Mouse (Mus musculus) cerebellum, adult 18-20 months (tissue): ENCODE data around the gene Ino80.

Experiments used
- DNase-seq, 2 experiments: peaks; one replicate each; pipeline ENCODE4 v3.0.0; 2021

The Ino80 gene

DNA sequence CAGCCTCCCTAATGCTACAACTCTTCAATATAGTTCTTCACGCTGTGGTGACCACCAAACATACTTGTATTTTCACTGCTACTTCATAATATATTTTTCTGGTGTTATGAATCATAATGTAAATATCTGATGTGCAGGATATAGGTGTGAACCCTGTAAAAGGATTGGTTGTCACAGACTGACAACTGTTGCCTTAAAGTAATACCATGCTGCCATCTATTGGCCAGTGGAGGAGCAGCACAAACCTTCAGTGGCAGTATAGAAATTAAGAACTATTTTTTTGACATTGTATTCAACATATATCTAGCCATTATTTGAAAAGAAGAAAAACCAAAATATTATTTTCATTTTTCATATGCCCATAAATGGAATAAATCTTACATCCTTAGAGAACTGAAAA is 40.5 kb downstream of the Ino80 start:
- DNase-seq = peak; percentile 59 to 60

GRCm38 (mm10) chr2:119436467-119436866 is 41.0 kb downstream of the Ino80 start:
- DNase-seq = no peak

DNA sequence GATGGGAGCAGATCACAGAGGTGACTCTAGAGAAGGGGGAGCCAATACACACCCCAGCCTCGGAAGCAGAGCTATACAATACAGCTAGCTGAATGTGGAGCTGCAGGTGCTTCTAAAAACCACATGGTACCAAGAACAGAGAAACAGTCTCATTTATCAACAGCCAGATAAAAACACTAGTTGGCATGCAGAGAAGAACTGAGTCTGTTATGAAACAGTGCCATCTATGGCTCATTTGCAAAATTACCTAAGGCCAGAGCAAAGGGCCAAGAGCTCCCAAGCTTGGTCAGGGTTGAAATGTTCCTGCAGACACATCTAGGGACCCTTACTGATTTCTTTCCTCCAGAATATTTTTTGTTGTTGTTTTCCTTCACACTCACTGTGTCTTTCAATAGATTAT is 63.7 kb downstream of the Ino80 start:
- peak; percentile 49 to 50 for DNase-seq

- no peak for DNase-seq
These were observed 65.8 kb downstream of the Ino80 start for GRCm38 (mm10) chr2:119411674-119412073.

DNA sequence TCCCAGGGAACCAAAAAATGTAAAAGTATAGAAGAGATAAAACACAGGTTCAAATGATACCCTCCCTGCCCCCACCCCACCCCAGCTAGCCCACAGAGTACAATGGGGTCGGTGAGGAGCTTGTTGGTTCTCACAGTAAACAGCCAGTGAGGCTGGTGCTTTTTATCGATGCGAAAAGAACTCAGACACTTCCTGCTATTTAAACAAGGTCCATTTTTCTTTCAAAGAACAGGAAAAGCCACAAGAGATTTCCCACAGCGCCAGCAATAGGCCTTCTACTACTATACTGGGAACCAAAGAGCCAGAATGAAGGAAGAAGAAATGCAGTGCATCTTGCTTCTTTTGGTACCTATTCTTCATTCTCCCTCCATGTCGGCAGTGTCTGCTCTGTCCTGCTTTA is 66.5 kb downstream of the Ino80 start:
- DNase-seq = no peak

DNA sequence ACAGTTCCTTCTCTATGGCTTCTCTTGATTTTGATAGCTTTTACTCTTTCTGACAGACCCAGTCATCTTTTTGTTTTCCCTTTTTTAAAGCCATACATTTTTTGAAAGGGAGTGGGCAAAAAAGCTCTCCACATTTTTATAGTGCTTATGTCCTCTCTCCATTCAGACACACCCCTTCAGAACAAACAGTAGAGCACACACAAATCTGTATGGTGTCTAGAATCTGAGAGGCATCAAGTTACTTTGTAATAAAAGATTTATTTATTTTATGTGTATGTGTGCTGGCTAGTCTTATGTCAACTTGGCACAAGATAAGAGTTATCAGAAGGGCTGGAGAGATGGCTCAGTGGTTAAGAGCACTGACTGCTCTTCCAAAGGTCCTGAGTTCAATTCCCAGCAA is 68.8 kb downstream of the Ino80 start:
- no peak for DNase-seq

DNA sequence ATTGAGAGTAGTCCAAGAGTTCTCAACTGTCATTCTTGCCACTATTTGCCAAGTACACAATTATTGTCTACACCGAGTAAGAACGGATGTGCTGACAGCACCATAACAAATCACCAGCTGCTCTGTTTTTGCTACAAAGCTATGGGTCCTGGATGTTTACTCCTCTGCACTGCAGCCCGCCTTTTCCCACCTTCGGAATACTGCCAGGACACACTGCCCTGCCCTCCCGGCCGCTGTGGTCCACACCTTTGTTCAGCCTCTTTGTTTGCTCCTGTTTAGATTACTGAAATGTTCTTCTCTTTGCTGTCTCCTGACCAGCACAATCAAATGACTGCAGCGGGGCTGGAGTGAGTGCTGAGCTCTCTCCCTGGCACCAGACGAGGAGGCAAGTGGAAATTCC is 69.2 kb downstream of the Ino80 start:
- DNase-seq = no peak

- DNase-seq = no peak
These were observed 78.2 kb downstream of the Ino80 start for GRCm38 (mm10) chr2:119399313-119399712.

GRCm38 (mm10) chr2:119398665-119399064 is 78.8 kb downstream of the Ino80 start:
- DNase-seq = no peak

- no peak for DNase-seq
These were observed 79.2 kb downstream of the Ino80 start for GRCm38 (mm10) chr2:119398252-119398651.

DNA sequence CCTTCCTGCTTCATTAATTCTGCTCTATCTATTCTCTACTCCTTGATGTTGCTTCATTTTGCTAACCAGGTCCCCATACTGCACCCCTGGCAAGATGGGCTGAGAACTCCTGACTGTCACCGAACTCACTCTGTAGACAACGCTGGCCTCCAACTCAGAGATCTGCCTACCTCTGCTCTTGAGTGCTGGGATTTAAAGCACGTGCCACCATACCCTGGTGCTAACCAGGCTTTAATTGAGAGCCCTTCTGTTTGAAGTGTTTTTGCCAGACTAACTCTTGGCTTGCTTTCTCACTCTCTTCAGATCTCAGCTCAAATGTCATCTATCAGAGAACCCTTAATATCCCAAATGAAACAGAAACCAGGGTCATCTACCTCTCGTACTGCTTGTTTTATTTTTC is 87.5 kb downstream of the Ino80 start:
- DNase-seq = no peak

DNA sequence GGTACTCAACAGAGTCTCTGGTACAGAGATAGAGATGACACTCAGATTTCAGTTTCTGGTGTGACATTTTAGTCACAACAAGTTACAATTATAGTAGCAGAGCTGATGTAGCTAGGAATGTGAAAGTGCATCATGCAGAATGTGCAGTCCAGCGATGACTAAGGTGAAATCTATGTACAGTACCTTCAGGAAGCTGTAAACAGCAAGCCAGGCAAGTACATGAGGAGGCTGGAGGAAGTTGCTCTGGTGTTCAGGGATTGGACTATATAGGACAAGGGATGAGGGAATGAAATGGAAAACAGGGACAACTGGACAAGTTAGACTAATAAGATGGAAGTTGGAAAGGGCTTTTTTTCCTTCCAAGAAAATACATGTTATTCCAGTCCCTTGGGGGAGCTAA is 89.2 kb downstream of the Ino80 start:
- DNase-seq = no peak

- DNase-seq = no peak
These were observed 98.0 kb downstream of the Ino80 start for GRCm38 (mm10) chr2:119379455-119379854.

GRCm38 (mm10) chr2:119377826-119378225 is 99.7 kb downstream of the Ino80 start:
- no peak for DNase-seq

- no peak for DNase-seq
These were observed 100.2 kb downstream of the Ino80 start for GRCm38 (mm10) chr2:119377286-119377685.

DNA sequence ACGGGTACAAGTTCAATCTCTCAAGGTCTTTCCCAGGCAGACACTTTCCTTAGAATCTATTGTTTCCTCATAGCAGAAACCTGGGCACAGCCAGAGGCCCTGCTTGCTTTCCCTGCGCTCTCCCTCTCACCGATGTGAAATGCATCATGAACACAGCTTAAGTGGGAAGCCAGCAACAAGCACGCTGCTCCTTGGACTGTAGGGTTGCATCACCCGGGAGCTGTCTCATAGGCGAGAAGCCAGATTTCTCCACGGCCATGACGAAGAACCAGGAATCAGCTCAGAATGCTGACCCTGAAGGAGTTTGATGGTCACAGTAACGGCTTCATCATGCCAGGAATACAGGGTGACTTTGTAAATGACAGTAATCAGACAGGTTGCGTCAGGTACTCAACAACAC is 107.4 kb downstream of the Ino80 start:
- DNase-seq = no peak

DNA sequence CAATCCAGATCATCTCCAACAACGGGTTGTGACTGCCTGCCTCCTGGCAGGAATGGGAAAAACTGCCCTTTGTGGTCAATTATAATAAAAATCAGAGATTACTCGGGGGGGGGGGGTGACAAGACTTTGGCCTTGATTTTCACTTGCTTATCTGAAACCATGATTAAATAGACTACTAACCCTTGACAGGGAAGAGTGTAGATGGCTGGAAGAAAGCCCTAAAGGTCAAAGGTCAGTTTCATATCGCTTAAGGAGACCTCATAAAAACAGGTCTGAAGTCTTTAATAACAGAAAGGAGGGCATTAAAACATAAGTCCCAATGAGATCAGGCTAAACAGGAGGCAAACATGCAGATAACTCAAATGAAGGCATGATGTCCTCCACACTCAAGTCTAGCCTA is 110.1 kb downstream of the Ino80 start:
- DNase-seq = no peak

GRCm38 (mm10) chr2:119364969-119365368 is 112.5 kb downstream of the Ino80 start:
- DNase-seq = no peak

DNA sequence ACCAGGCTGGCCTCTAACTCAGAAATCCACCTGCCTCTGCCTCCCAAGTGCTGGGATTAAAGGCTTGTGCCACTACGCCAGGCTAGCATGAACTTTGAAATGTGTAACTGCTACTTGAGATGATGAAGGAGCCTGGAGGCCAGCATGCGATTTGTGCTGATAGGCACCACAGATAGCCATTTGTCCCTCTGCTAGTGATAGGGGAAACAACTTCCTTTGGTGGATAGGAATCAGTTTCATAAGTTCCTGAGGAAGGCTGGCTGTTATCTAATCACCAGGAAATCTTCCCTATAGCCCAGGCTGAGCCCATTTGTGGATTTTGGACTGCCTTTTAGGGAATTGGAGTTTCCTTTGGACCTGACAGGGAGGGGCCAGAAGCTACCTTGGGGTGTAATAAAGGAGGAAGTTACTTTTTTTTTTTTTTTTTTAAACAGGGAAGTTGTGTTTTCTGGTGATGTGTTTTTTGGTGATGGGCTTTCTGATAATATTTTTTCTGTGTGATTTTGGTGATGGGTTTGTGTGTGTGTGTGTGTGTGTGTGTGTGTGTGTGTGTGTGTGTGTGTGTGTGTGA is 117.7 kb downstream of the Ino80 start:
- no peak for DNase-seq

DNA sequence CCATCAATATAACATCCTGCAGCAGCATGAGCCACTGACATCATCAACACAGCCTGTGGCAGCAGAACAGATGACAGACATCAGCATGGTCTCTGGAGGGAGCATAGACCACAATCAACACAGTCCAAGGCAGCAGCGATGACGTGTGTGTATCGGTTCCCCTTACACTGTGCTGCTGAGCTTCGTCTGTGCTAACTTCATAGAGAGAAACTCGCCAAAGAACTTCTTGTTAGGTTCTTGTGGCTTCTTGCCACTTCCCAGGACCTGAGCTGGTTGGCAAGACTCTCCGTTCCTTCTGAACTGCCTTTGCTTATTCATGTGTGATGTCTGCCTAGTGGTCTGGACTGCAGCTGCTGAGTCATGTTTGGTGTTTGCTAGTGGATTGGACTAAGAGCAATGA is 119.2 kb downstream of the Ino80 start:
- DNase-seq = no peak

- no peak for DNase-seq
These were observed 120.7 kb downstream of the Ino80 start for GRCm38 (mm10) chr2:119356805-119357204.

DNA sequence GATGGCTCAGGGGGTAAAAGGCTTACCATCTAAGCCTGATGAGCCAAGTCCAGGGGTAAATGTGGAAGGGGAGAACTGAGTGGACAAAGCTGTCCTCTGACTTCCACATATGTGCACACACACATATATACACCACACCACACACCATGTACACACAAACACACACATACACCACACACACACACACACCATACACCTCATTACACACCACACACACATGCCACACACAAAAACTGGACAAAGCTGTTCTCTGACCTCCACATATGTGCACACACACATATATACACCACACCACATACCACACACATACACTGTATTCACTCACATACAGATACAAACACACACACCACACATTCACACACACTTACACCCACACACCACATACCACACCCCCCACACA is 121.2 kb downstream of the Ino80 start:
- DNase-seq = no peak

DNA sequence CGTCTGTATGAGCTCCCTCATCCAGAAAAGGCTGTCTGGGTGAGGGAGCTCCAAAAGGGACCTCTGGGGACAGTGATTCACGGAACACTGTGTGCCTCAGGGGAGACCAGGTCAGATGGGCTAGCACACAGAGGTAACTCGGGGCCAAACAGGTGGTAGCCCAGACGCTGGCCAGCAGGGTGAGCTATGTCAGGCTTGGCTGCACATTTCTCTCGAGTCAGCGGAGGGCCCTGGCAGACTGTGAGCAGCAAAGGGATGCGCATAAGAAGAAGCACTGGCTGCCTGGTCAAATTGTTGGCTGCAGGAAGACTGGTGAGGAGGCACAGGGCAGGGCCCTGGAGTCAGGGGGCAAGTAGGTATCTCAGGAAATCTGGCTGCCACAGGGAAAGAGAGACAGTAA is 121.8 kb downstream of the Ino80 start:
- peak; percentile 89 to 92 for DNase-seq

DNA sequence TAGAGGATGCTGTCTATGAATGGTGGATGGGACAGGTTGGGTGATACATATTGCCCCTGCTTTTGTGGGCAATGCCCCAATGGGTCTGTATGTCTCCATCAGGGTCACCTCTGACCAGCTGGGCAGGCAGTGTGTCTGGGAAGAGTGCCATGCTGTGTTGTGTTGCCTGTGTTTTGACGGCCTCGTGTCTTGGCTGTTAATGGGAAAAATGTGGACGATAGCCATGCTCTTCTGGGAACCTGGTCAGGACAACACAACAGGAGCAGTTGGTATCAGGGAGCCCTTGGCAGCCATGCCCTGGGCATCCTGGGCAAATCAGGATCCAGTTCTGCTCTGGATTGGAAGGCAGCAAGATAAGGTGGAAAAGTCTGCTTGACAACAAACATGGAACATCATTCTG is 122.4 kb downstream of the Ino80 start:
- peak; percentile 88 to 90 for DNase-seq

- no peak for DNase-seq
These were observed 123.8 kb downstream of the Ino80 start for GRCm38 (mm10) chr2:119353707-119354106.
